Mouse (Mus musculus): Measurements from ENCODE around the gene Eri3. TPM values are rescaled to one million over a fixed set of nuclear protein-coding genes. Genes with fewer than 3 reads are reported as not detected.

Gene Eri3
- polyA plus RNA-seq, 1 experiment from 2014 or later, result 102 TPM

DNA sequence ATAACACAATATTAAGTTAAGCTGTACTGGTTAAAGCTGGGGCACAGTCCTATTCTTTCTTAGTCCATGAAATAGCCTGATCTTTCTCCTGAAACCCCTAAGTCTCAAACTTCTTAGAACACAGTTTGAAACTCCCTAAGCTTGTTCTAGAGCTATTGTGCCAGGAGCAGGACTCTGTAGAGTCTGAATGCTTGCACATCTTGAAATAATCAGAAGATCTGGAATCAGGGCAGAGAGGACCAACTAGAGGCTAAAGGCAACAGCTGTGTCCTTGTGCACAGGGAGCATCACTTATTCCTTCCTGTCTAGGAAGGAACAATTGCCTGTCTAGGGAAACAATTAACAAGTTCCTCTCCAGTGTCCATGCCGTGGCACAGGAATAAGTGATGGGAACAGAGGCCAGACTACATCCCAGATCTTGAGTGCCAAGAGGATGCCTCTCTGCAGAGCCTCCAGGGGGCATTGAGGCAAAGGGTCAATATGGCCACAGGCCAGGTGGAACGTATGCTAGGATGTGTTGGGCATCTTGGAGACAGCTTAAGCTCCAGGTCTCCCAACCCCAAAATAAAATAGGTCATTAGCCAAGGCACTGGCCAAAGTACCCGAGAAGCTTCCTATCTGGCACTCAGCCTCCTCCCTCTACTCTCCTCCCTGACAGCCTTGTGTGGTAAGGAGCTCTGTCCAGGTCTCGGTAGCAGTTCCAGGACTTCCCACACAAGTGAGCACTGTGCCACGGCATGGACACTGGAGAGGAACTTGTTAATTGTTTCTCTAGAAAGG is 56.9 kb downstream of the Eri3 start:
- no peak for ATAC-seq (ENCODE audit: extremely low read depth, insufficient number of reproducible peaks, low FRiP score, low TSS enrichment)
- Histone ChIP-seq H3K27ac (replicated peaks) (no peak overlapping the region), H3K4me2 (no peak overlapping the region), H3K36me3 (peaks cover 46% of the 10 kb centered on the region), H3K9ac (no peak overlapping the region), H3K27me3 (replicated peaks) (no peaks in the 10 kb centered on the region), H3K4me3 (no peak overlapping the region), H3K9me3 (no peaks in the 10 kb centered on the region), H3K4me1 (peaks cover 69% of the 10 kb centered on the region)
- WGBS, result 76% methylated on average over 5 of the region's 5 CpGs

DNA sequence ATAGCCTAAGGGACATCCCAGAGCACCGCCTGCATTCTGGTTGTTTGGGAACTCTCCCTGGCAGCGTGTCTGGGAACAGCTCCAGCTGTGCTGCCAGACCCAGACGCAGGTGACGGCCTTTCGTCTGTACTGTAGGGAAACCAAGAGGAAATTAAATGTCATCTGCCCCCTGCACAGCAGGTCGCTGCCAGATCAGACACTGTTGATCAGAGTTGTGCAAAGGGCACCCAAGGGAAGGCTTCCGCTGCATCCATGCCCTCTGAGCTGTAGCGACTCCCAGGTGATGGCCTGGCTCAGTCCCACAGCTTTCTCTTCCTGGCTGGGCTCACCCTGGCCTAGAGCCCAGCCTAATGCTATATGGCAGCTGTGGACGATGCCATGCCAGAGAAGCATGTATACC is 58.1 kb downstream of the Eri3 start:
- H3K36me3 ChIP-seq, result peaks cover 53% of the 10 kb centered on the region
- H3K27ac ChIP-seq (replicated peaks), result peak overlapping the region; percentile 66; the same call in 1 of the 2 replicates
- 62% methylated on average over 9 of the region's 9 CpGs for WGBS
- ATAC-seq (ENCODE audit: extremely low read depth, insufficient number of reproducible peaks, low FRiP score, low TSS enrichment), result no peak
- H3K4me1 ChIP-seq, result peaks cover 66% of the 10 kb centered on the region
- no peak overlapping the region for H3K4me3 ChIP-seq
- H3K9ac ChIP-seq, result 0 out of 2 replicates have a peak overlapping the region, but pooled peaks have one; percentile 34
- H3K27me3 ChIP-seq (replicated peaks), result no peaks in the 10 kb centered on the region
- H3K9me3 ChIP-seq, result no peaks in the 10 kb centered on the region
- no peak overlapping the region for H3K4me2 ChIP-seq

DNA sequence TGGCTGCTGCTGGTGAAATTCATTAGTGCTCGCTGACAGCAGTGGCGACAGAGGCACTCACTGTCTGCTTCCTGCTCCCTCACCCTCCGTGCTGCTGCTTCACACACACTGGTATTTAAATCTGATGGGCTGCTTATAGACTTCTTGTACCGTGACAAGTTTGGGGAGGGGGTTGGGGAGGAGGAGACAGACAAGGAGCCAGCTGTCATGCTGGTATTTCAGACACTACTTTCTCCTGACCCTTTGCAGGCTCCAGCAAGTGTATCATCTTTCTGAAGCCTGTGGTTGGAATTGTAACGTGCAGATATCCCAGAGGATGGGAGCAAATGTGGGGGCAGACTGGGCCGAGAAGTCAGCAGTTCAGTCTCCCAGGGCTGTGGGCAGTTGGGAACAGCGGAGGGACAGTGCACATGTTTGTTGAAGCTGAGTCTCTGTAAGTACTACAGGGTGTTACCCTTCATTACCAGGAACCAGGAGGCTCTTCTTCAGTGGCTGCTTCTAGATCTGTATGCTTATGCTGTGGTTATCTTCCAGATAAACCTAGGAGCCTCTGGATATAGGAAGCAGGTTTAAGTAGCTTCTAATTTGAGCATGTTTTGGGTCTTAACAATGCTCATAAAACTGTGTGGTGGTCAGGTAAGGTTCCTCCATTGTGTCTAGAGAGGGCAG is 59.3 kb downstream of the Eri3 start:
- ATAC-seq (ENCODE audit: extremely low read depth, insufficient number of reproducible peaks, low FRiP score, low TSS enrichment), result no peak; the same call in 1 of the 2 replicates
- H3K4me3 ChIP-seq, result no peak overlapping the region
- H3K9ac ChIP-seq, result 0 out of 2 replicates have a peak overlapping the region, but pooled peaks have one; percentile 24

DNA sequence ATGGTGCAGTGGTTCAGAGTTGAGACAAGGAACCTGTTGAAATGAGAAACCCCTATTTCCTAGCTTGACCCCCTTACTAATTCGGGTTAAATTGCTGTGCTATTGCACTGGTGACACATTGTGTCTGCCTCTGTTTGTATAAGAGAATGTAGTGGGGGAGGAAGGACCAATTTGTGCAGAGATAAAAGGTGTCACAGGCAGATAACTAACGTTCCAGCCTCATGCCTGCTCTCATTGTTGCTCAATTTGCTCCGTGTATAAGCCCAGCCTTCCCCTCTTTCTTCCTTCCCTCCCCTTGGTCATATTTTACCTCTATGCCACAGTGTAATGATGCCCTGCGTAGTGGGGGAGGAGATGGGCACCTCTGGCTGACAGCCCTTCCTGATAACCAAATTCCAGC is 61.2 kb downstream of the Eri3 start:
- 19% methylated on average over 4 of the region's 4 CpGs for WGBS
- no peak overlapping the region for H3K4me2 ChIP-seq
- no peaks in the 10 kb centered on the region for H3K27me3 ChIP-seq (replicated peaks)
- ATAC-seq (ENCODE audit: extremely low read depth, insufficient number of reproducible peaks, low FRiP score, low TSS enrichment), result no peak
- peaks cover 73% of the 10 kb centered on the region for H3K36me3 ChIP-seq
- peaks cover 45% of the 10 kb centered on the region for H3K4me1 ChIP-seq
- H3K4me3 ChIP-seq, result no peak overlapping the region
- no peak overlapping the region for H3K27ac ChIP-seq (replicated peaks)
- H3K9ac ChIP-seq, result no peak overlapping the region
- H3K9me3 ChIP-seq, result no peaks in the 10 kb centered on the region

More for the DNA sequence above, 59.3 kb downstream of the Eri3 start:
- Histone ChIP-seq H3K9me3 (no peaks in the 10 kb centered on the region), H3K4me1 (peaks cover 64% of the 10 kb centered on the region), H3K4me2 (peak overlapping the region; percentile 30), H3K27me3 (replicated peaks) (no peaks in the 10 kb centered on the region), H3K36me3 (peaks cover 59% of the 10 kb centered on the region), H3K27ac (replicated peaks) (peak overlapping the region; percentile 66)
- WGBS, result 22% methylated on average over 7 of the region's 7 CpGs

DNA sequence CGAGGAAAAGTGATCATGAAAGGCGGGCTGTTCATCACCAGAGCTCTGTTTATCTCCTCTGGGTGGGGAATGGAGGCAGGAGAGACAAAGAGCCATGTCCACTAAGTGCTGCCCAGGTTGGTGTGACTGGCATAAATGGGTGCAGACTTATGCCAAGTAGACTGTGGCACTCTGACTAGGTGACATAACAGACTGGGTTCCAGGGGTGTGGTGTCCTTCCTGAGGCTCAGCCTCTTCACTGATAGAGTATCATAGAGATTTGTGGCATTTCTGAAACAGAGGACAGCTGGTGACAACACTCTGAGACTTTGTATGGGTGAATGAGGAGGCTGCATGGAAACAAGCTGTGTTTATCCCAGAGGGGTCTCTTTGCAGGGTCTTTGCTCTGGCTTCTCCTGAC is 61.6 kb downstream of the Eri3 start:
- Histone ChIP-seq H3K4me3 (no peak overlapping the region), H3K36me3 (peaks cover 75% of the 10 kb centered on the region)
- no peak for ATAC-seq (ENCODE audit: extremely low read depth, insufficient number of reproducible peaks, low FRiP score, low TSS enrichment)

DNA sequence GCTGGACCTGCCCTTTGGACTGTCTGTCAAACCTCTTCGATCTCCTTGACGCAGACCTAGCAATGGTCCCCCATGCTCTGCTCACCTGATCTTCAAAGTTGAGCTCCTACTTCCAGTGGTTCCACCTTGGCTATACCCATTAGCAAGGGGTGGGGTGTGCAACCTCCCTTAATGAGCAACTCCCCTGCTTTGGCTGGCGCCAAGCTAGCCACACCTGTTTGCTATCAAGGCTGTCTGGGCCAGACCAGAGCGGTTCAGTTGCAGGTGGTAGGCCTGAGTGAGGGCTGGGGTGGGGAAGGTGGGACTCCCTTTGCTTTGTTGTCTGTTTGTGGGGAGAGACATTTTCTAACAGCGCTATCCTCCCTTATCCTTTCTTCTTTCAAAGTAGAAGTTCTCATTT is 62.5 kb downstream of the Eri3 start:
- Histone ChIP-seq H3K4me1 (peaks cover 39% of the 10 kb centered on the region), H3K9me3 (no peaks in the 10 kb centered on the region), H3K27me3 (replicated peaks) (no peaks in the 10 kb centered on the region), H3K27ac (replicated peaks) (no peak overlapping the region), H3K4me3 (no peak overlapping the region), H3K9ac (no peak overlapping the region), H3K36me3 (peaks cover 74% of the 10 kb centered on the region), H3K4me2 (no peak overlapping the region)
- 93% methylated on average over 5 of the region's 5 CpGs for WGBS
- no peak for ATAC-seq (ENCODE audit: extremely low read depth, insufficient number of reproducible peaks, low FRiP score, low TSS enrichment)

More for the DNA sequence above, 61.6 kb downstream of the Eri3 start:
- 21% methylated on average over 2 of the region's 2 CpGs for WGBS
- no peak overlapping the region for H3K4me2 ChIP-seq
- H3K27me3 ChIP-seq (replicated peaks), result no peaks in the 10 kb centered on the region
- H3K4me1 ChIP-seq, result peaks cover 40% of the 10 kb centered on the region
- H3K27ac ChIP-seq (replicated peaks), result no peak overlapping the region
- no peak overlapping the region for H3K9ac ChIP-seq
- H3K9me3 ChIP-seq, result no peaks in the 10 kb centered on the region

DNA sequence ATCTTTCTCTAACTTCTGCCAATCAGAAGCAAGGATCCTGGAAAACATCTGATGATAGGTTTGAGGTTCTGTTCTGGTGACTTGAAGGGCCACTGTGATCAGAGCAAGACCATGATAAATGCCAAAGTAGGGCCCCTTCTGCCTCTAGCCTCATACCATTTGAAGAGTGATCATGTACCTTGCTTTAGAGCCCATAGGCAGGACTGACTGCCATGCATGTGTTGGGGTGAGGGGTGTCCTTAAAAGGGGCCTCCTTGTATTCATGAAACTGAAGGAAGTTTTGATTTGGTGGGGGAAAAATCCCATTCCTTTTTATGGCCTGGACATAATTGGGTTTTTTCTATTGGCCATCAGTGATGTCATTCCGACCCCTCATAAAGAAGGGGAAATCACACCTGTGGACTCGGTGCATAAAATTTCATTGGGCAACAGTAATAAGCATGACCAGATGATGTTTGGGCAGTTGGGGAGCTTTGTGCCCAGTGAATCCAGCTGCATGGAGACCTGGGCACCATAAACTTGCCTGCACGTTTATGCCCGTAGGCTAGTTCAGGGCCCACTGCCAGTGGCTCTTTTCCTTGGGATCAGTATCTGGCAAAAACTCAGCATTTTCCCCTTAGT is 63.1 kb downstream of the Eri3 start:
- ATAC-seq (ENCODE audit: extremely low read depth, insufficient number of reproducible peaks, low FRiP score, low TSS enrichment), result no peak
- no peak overlapping the region for H3K27ac ChIP-seq (replicated peaks)
- no peak overlapping the region for H3K9ac ChIP-seq
- no peaks in the 10 kb centered on the region for H3K9me3 ChIP-seq
- H3K4me2 ChIP-seq, result no peak overlapping the region
- no peak overlapping the region for H3K4me3 ChIP-seq
- 93% methylated on average over 4 of the region's 4 CpGs for whole genome bisulfite sequencing
- peaks cover 73% of the 10 kb centered on the region for H3K36me3 ChIP-seq
- peaks cover 35% of the 10 kb centered on the region for H3K4me1 ChIP-seq
- no peaks in the 10 kb centered on the region for H3K27me3 ChIP-seq (replicated peaks)

DNA sequence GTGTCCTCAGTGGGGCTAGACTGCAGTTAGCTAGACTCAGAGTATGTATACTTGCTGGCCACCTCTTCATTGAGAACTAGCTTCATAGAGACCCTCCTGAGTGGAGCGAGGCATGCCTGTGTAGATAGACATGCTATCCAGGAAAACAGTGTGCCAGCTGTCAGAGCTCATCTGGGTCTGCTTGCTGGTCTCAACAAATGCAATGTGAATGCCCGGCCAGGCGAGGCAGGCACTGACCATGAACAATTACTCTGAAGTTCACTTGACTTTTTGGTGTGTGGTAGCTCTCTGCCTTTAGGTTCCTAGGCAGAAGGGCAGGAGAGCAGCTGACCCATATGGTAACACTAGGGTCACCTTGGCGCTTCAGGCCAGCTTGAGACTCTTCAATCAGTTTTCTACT is 66.4 kb downstream of the Eri3 start:
- ATAC-seq (ENCODE audit: extremely low read depth, insufficient number of reproducible peaks, low FRiP score, low TSS enrichment), result no peak
- WGBS, result 80% methylated on average over 4 of the region's 4 CpGs
- Histone ChIP-seq H3K4me2 (no peak overlapping the region), H3K9ac (no peak overlapping the region), H3K9me3 (no peaks in the 10 kb centered on the region), H3K36me3 (peaks cover 77% of the 10 kb centered on the region), H3K27ac (replicated peaks) (no peak overlapping the region), H3K4me1 (peaks cover 6% of the 10 kb centered on the region), H3K27me3 (replicated peaks) (no peaks in the 10 kb centered on the region), H3K4me3 (no peak overlapping the region)

DNA sequence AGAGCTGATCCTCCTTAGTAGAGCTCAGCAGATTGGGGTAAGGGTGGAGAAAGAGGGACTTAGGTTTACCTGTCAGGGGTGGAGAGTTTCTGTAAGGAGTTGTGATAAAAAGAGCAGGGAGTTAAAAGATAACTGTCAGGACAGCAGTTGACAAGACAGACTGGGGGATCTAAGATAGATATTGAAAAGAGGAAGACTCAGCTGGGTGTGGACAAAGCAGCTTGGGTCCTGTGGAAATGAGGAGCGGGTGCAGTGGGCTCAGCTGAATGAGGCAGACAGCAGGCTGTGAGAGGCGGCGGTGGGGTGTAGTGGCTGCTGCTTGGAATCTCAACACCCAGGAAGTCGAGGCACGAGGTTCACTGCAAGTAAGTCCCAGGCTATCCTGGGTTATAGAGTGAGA is 72.1 kb downstream of the Eri3 start:
- Histone ChIP-seq H3K4me1 (peaks cover 26% of the 10 kb centered on the region), H3K36me3 (peaks cover 50% of the 10 kb centered on the region), H3K4me3 (no peak overlapping the region), H3K9ac (no peak overlapping the region), H3K27ac (replicated peaks) (0 out of 2 replicates have a peak overlapping the region, but pooled peaks have one; percentile 22), H3K4me2 (no peak overlapping the region), H3K27me3 (replicated peaks) (no peaks in the 10 kb centered on the region), H3K9me3 (no peaks in the 10 kb centered on the region)
- no peak for ATAC-seq (ENCODE audit: extremely low read depth, insufficient number of reproducible peaks, low FRiP score, low TSS enrichment)
- 82% methylated on average over 5 of the region's 5 CpGs for WGBS

DNA sequence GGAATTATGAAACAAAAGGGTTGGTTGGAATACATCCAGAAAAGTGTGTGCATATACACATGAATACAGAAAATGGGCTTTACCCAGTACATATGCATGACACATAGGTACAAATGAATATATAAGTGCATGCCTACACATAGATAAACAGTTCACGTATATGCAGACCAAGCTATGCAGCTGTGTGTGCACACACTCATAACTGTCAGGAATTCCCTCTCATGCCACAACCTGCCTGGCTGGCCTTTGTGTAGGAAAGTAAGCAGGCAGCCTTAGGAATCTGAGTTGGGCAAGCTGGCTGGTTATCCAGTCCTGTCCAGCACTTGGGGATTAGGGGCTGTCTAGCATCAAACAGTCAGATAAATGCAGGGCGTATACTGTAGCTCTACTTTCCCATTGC is 72.9 kb downstream of the Eri3 start:
- no peaks in the 10 kb centered on the region for H3K27me3 ChIP-seq (replicated peaks)
- H3K27ac ChIP-seq (replicated peaks), result peak overlapping the region; percentile 60
- H3K4me2 ChIP-seq, result no peak overlapping the region
- peaks cover 50% of the 10 kb centered on the region for H3K36me3 ChIP-seq
- ATAC-seq (ENCODE audit: extremely low read depth, insufficient number of reproducible peaks, low FRiP score, low TSS enrichment), result no peak
- no peak overlapping the region for H3K4me3 ChIP-seq
- H3K9ac ChIP-seq, result no peak overlapping the region
- 53% methylated on average over 2 of the region's 2 CpGs for WGBS
- no peaks in the 10 kb centered on the region for H3K9me3 ChIP-seq
- H3K4me1 ChIP-seq, result peaks cover 26% of the 10 kb centered on the region

DNA sequence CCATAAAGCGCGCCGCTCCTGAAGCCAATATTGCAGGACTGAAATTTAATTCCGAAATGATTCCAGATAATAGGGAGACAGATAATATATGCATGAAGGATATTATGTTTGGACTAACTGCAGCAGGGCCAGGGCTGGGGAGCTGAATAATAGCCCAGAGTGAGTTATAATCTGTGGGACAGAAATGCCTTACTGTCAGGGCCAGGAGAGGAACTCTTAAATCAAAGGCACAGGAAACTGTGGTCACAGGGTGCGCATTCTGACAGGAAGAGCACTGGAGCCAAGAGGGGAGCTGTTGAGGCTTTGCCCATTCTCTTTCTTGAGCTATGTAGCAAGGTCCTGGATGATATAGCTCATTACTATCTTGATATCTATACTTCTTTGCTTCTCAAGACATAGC is 74.5 kb downstream of the Eri3 start:
- no peak overlapping the region for H3K4me3 ChIP-seq
- no peak overlapping the region for H3K9ac ChIP-seq
- no peaks in the 10 kb centered on the region for H3K9me3 ChIP-seq
- H3K27ac ChIP-seq (replicated peaks), result no peak overlapping the region
- H3K4me2 ChIP-seq, result no peak overlapping the region
- H3K36me3 ChIP-seq, result peaks cover 43% of the 10 kb centered on the region
- H3K27me3 ChIP-seq (replicated peaks), result no peaks in the 10 kb centered on the region
- WGBS, result 84% methylated on average over 5 of the region's 5 CpGs
- ATAC-seq (ENCODE audit: extremely low read depth, insufficient number of reproducible peaks, low FRiP score, low TSS enrichment), result no peak
- H3K4me1 ChIP-seq, result peaks cover 36% of the 10 kb centered on the region
